Mouse (Mus musculus) ovary, postnatal 14 days (tissue): ENCODE measurements around the gene Ak5.
"Not testable (repeated sequence)": the region's sequence is repeated elsewhere in the genome, so short reads cannot be mapped to it uniquely, and the experiment has no call there.

Experiments used
- DNase-seq: peaks from one replicate; pipeline ENCODE4 v3.0.0; 2022; ENCODE audit warnings: low spot score

The Ak5 gene

DNA sequence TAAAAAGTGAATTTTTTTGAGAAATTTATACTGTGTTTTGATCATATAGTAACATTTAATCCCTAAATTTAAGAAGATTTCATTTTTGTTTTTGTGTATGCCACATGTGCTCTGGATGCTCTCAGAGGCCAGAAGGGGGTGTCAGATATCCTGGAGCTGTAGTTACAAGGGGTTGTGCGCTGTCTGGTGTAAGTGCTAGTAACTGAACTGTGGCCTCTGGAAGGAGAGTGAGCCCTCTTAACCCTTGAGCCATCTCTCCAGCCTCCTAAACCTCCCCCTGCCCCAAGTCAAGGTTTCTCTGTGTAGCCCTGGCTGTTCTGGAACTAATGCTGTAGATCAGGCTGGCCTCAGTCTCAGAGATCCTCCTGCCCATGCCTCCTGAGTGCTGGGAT lies 192.9 kb downstream of the Ak5 start:
- DNase-seq: no peak

- peak; percentile 54 for DNase-seq
Measured at GRCm38 (mm10) chr3:152474582-152475277, 193.4 kb downstream of the Ak5 start.

DNA sequence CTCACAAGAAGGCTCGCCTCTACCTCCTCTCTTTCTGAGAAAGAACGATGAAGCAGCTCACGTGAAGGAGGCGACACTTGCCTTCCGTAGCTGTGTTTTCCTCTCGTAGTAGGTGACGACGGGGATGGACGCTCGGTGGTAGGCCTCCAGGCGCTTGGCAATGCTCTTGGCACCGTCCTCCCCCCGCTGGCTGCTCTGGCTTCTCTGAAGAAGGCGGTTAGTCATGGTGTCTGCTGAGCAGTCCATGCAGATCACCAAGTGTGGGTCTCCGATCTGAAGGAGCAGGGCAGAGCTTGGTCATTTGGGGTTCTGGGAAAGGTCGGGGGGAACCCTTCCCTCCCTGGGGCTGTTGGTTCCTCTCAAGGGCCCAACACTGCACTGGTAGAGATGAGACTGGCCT lies 195.5 kb downstream of the Ak5 start:
- no peak for DNase-seq

DNA sequence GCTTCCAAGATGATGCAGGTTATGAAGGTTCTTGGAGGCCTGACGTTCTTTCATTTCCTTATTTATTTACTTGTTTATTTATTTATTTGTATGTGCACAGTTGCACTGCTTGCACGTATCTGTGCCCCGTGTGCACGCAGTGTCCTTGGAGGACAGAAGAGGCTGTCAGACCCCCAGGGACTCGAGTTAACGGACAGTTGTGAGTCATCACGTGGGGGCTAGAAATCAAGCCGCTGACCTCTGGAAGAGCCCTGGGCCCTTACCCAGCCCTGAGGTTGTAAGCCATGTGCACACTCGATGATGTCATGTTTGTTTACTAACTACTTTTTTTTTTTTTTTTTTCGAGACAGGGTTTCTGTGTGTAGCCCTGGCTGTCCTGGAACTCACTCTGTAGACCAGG lies 197.8 kb downstream of the Ak5 start:
- no peak for DNase-seq

GRCm38 (mm10) chr3:152469423-152470200 lies 198.5 kb downstream of the Ak5 start:
- DNase-seq: no peak

DNA sequence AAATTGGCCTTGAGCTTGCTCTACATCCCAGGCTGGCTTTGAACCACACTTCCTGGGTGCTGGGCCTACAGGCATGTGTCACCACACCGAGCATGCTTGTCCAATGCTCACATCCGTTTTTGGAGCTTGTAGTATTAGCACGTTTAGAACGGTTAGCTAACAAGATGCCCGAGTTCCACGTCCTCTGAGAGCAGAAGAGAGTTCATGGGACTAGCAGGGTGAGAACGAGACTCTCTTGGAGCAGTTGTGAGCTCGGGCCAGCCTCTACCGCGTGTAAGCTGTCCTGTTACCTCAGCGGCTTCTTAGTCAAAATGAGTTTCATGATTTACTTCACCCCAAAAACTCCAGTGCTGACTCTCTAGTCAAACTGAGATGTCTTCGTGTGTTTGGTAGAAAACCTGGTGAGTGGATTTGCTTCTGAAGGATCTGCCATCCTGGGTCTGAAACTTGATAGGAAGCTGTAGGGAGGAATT lies 199.6 kb downstream of the Ak5 start:
- DNase-seq: no peak

- DNase-seq: no peak
Measured at GRCm38 (mm10) chr3:152468032-152468431, 200.1 kb downstream of the Ak5 start.

- DNase-seq: no peak
Measured at GRCm38 (mm10) chr3:152467312-152467711, 200.8 kb downstream of the Ak5 start.

- DNase-seq: no peak
Measured at GRCm38 (mm10) chr3:152466849-152467248, 201.3 kb downstream of the Ak5 start.

- no peak for DNase-seq
Measured at GRCm38 (mm10) chr3:152465338-152465737, 202.8 kb downstream of the Ak5 start.

DNA sequence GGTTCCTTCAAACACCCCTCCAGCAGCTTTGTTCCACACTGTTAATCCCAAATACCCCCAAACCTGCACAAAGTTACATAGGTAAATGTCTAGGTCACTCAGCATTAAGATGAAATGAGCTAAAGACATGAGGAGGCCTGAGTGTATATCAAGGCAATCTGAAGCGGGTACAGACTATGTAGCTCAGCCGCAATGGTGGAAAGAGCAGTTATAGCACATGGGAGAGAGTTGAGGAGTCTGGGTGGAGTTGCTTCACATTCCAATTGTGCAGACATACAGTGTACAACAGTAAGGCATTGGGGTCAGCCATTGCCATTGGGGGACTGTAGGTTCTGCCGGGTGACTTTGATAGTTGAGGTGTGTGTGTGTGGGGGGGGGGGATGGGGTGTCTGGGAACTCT lies 203.7 kb downstream of the Ak5 start:
- no peak for DNase-seq

- DNase-seq: no peak
Measured at GRCm38 (mm10) chr3:152462900-152463299, 205.3 kb downstream of the Ak5 start.

GRCm38 (mm10) chr3:152462038-152462547 lies 206.1 kb downstream of the Ak5 start:
- DNase-seq: no peak

DNA sequence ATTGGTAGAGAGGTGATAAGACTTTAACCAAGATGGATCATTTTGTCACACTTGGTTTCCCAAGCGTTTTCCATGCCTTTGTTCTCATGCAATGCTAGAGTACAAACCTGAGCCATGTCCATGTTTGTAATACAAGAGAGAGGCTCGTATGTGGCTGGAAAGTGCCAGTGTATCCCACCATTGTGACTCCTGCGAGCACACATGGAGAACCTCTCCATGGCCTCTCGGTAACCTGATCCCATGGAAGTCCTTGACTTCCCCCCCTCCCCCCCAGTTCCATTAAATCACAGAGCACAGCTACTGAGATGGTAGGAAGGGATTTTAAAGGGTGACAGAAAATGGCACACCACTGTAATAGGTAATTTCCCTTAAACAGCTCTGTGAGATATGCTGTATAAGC lies 207.4 kb downstream of the Ak5 start:
- no peak for DNase-seq

GRCm38 (mm10) chr3:152458875-152459274 lies 209.3 kb downstream of the Ak5 start:
- DNase-seq: not testable (repeated sequence)

- DNase-seq: no peak
Measured at GRCm38 (mm10) chr3:152457308-152458035, 210.7 kb downstream of the Ak5 start.

- no peak for DNase-seq
Measured at GRCm38 (mm10) chr3:152453163-152453562, 215.0 kb downstream of the Ak5 start.

DNA sequence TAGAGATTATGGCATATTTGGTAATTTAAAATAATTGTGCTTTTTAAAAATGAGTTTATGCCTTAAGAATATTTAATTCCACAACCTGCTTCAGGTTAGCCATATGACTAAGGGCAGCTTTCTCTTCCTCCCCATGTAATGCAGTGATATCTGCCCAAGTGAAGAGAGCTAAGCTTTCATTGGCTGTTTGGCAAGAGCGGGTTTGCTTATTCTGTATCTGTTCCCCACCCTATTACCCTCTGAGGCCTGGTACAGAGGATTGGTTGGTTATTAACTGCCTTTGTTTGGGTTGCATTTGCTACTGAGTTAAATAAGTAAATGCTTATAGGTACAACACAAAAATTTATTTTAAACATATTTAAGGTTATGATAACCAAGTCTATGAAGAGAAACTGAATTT lies 221.2 kb downstream of the Ak5 start:
- DNase-seq: no peak

DNA sequence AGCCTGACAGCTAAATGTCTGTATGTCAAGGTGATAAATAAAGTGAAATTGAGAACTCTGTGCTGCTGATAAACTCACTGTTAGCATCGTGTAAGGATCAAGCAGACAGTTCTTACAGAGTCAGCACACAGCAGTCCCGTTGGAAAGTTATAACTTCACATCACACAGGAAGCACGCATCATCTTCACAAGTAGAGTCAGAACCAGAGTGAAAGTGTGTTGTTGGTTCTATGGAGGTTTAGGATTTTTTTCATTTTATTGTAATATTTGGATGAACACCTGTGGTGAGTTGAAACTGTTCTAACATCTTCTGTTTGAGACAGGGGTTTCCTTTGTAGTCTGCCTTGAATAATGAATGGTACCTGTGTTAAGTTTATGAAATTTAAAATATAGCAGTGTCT lies 224.0 kb downstream of the Ak5 start:
- DNase-seq: no peak

DNA sequence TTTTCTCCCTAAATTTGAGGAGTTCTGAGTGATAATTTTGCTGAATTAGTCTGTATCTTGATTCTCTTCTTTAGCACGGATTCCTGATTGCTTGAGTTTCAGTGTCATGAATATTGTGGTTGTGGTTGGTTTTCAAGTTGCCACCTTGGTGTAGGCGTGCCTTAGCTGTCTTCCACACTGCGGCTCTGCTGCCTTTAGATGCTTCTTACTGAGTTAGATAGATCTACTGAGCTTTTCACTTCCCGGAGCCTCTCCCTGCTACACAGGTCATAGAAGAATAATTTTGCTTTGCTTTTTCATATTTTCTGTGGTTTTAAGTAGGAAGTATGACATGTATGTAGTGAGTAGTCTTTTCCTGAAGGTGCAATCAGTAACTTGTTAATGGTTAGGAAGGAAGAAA lies 225.4 kb downstream of the Ak5 start:
- DNase-seq: no peak

- no peak for DNase-seq
Measured at GRCm38 (mm10) chr3:152438068-152438467, 230.1 kb downstream of the Ak5 start.

DNA sequence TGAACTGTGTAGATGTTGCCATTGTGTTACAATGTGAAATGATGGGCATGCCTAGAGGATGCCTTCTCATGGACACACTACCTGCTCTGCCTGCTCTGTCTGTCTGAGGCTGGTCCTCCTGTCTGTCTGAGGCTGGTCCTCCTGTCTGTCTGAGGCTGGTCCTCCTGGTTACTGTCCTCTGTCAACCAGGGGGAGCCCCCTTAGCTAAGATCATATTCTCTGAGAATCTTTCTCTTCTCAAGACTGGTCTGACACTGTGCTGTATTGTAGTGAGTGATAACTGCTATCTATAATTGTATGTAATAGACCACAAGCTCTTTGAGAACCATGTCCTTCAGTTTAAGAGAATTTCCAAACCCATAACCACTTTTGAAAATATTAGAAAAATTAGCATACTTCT lies 232.6 kb downstream of the Ak5 start:
- no peak for DNase-seq

- no peak for DNase-seq
Measured at GRCm38 (mm10) chr3:152432677-152433076, 235.5 kb downstream of the Ak5 start.
